Mouse (Mus musculus) MEL (cell line): ENCODE results near the gene Maf.

Experiments used
- CTCF ChIP-seq, 3 experiments: IDR thresholded peaks in 2 of 3; conservative IDR thresholded peaks in 1 of 3; 2 replicates each; pipeline ENCODE4 v1.5.1; 2011 to 2012; ENCODE audit warnings: low read length in 3 of 3, low read depth in 2 of 3, mild to moderate bottlenecking in 2 of 3, improper control_type of control experiment in 1 of 3, inconsistent platforms in 1 of 3, mixed read lengths in 1 of 3, moderate library complexity in 1 of 3; ENCODE audit not compliant: control insufficient read depth in 1 of 3, insufficient read depth in 1 of 3, poor library complexity in 1 of 3, severe bottlenecking in 1 of 3
- MYC ChIP-seq: IDR thresholded peaks from 2 replicates; pipeline ENCODE4 v1.6.1; 2011; ENCODE audit warnings: low read depth, mild to moderate bottlenecking, low read length, improper control_type of control experiment, moderate library complexity
- NRF1 ChIP-seq: IDR thresholded peaks from 2 replicates; pipeline ENCODE4 v1.6.1; 2014; ENCODE audit warnings: low read depth, mild to moderate bottlenecking, inconsistent platforms, low read length, improper control_type of control experiment, moderate library complexity; ENCODE audit not compliant: poor library complexity, insufficient read depth, severe bottlenecking
- POLR2A ChIP-seq, 2 experiments: IDR thresholded peaks; 2 replicates each; pipeline ENCODE4 v1.6.1; 2011 to 2012; ENCODE audit warnings: low read length in 2 of 2, mild to moderate bottlenecking in 2 of 2, control low read depth in 1 of 2, improper control_type of control experiment in 1 of 2, low read depth in 1 of 2, moderate library complexity in 1 of 2; ENCODE audit not compliant: control insufficient read depth in 1 of 2, insufficient read depth in 1 of 2, poor library complexity in 1 of 2
- POLR2AphosphoS2 ChIP-seq: IDR thresholded peaks from 2 replicates; pipeline ENCODE4 v1.6.1; 2011; ENCODE audit warnings: low read length, improper control_type of control experiment
- RAD21 ChIP-seq: IDR thresholded peaks from 2 replicates; pipeline ENCODE4 v1.6.1; 2011; ENCODE audit warnings: mild to moderate bottlenecking, low read depth, low read length, improper control_type of control experiment
- RCOR1 ChIP-seq: IDR thresholded peaks from 2 replicates; pipeline ENCODE4 v1.6.1; 2012; ENCODE audit warnings: low read depth, mild to moderate bottlenecking, inconsistent platforms, low read length, improper control_type of control experiment
- ZC3H11A ChIP-seq: IDR thresholded peaks from 2 replicates; pipeline ENCODE4 v1.6.1; 2012; ENCODE audit warnings: low read depth, mild to moderate bottlenecking, inconsistent platforms, low read length, improper control_type of control experiment
- ZNF384 ChIP-seq: IDR thresholded peaks from 2 replicates; pipeline ENCODE4 v1.6.1; 2012; ENCODE audit warnings: low read depth, mild to moderate bottlenecking, inconsistent platforms, low read length, improper control_type of control experiment

- no peak for TF ChIP-seq NRF1
- no peak for TF ChIP-seq POLR2AphosphoS2
- TF ChIP-seq RAD21 = no peak
- no peak for TF ChIP-seq MYC
- no peak for TF ChIP-seq ZNF384
- no peak for TF ChIP-seq POLR2A (IDR thresholded peaks at IDR 0.05; ENCODE audit: control insufficient read depth in 1 of 2, insufficient read depth in 1 of 2, low read depth in 1 of 2, low read length in 2 of 2, poor library complexity in 1 of 2)
- TF ChIP-seq CTCF (IDR thresholded peaks at IDR 0.05 in 2 of 3, conservative IDR thresholded peaks at IDR 0.05 in 1 of 3; ENCODE audit: control insufficient read depth in 1 of 3, insufficient read depth in 1 of 3, low read depth in 2 of 3, low read length in 3 of 3, poor library complexity in 1 of 3, severe bottlenecking in 1 of 3) = no peak
- no peak for TF ChIP-seq ZC3H11A
- TF ChIP-seq RCOR1 = no peak
Measured at GRCm38 (mm10) chr8:115756027-115756426, 48.4 kb upstream of the Maf start.
